Mouse (Mus musculus) CD8-positive naive resting alpha-beta T cell, adult 57 days (primary cell): ENCODE data around the gene Kcns1. TPM values are rescaled to one million over a fixed set of nuclear protein-coding genes. Genes with fewer than 3 reads are reported as not detected.

Experiments
- total RNA-seq: library from RNA; stranded (reverse); gene quantifications from one replicate; pipeline ENCODE4 v1.2.4, GENCODE M21; 2023

The Kcns1 gene
- not detected for total RNA-seq

DNA sequence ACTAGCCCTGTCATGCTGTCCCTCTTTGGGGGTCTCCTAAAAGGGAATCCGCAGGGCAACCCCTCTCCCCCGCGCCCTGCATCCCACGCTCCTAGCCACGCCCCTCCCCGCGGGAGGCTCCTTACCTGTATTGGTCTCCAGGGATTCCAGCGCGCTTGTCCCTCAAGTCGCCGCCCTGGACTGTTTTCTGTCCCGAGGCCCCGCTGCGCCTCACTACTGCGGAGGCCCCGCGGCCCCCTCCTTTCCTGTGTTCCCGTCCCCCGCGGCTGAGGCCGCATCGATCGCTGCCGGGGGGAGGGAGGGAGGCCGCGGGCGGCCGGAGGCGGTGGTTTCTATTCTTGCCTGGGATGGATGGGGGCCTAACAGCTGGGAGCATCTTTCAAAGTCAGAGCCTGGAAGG is at the start of gene Kcns1:
Gene Kcns1 (minus strand): TSS at position 212 of the 400 bp plus-strand sequence.

DNA sequence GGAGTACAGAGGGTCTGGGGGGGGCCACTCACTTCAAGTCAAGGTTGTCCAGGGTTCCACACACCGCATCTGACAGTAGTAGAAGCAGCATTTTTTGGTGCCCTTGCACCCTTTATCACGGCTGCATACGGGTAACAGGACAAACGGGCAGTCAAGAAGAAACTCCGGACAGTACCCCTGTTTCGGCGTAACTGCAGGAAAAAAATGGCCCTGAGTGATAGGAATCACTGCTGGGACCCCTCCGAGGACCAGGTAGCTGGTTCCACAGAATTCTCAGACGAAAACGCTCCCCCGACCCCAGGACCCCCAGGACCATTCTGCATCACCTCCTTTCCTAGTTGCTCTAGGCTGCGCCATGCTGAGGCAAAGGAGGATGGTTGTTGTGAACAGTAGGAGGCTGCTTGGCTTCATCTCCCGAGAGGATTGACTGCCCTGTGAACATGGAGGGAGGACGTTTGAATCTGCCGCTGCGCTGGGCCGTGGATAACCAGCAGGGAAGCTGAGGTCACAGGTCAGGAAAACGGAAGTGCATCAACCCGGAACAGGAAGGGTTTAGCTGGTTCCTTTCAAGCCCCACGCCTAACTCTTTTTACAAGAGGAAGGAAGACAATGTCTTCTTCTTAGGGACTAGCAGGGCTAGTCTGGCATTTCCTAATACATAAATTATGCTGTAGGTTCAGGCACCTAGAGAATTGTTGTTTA is 28.9 kb upstream of the Kcns1 start, which contains the start of gene Wfdc15a:
Gene Wfdc15a (minus strand): TSS at position 505 of the 702 bp plus-strand sequence.

GRCm38 (mm10) chr2:164190576-164190975 is 19.7 kb upstream of the Kcns1 start, which contains the start of gene Wfdc12:
Wfdc12 (minus strand) TSS chr2:164190608.

DNA sequence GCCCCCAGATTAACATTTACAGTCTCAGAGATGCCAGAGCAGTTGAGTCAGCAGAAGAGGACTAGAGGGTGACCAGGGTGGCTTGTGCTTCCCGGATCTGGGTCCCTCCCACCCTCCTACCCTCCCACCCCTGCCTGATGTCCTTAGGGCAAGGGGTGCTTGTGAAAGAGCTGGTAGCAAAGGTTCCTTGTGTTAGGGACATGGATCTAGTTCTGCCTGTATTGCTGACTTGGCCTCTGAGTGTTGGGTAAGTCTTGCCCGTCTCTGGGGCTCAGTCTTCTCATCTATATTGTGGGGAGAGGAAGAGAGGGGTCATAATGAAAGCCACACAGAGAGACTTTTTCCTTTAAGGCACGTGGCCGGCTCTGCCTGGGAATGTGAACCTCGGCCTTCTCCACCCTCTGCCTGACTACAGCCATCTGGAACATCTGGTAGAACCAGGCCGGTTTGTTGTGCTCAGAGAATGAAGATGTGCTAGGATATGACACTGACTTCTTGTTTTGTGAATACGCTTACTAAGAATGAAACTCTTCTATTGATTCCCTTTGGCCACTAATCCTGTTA is 11.9 kb upstream of the Kcns1 start, which contains the start of gene Wfdc5:
Gene Wfdc5 (minus strand): TSS at position 51 of the 564 bp plus-strand sequence.

Other genes starting within 250 kb of the Kcns1 start
- gene Ywhab, start 176.2 kb downstream of the Kcns1 start, total RNA-seq: 114 TPM
- 5.3 TPM for gene Pabpc1l, start 145.7 kb downstream of the Kcns1 start, total RNA-seq
- 287 TPM for gene Stk4, start 100.8 kb downstream of the Kcns1 start, total RNA-seq
- 71.6 TPM for gene Tomm34, start 99.9 kb downstream of the Kcns1 start, total RNA-seq
- gene Wfdc5, start 11.6 kb upstream of the Kcns1 start, total RNA-seq: not detected
- gene Wfdc12, start 19.5 kb upstream of the Kcns1 start, total RNA-seq: not detected
- not detected for gene Wfdc15a, start 29.0 kb upstream of the Kcns1 start, total RNA-seq
- not detected for gene Wfdc15b, start 50.5 kb upstream of the Kcns1 start, total RNA-seq
- gene Svs2, start 67.4 kb upstream of the Kcns1 start, total RNA-seq: not detected
- gene Svs3b, start 85.5 kb upstream of the Kcns1 start, total RNA-seq: not detected
- gene Svs4, start 107.3 kb upstream of the Kcns1 start, total RNA-seq: not detected
- not detected for gene Svs3a, start 118.2 kb upstream of the Kcns1 start, total RNA-seq
- gene Svs6, start 145.6 kb upstream of the Kcns1 start, total RNA-seq: not detected
- gene Svs5, start 161.6 kb upstream of the Kcns1 start, total RNA-seq: not detected
- gene Slpi, start 218.0 kb upstream of the Kcns1 start, total RNA-seq: 3.9 TPM
- gene Rbpjl, start 232.0 kb upstream of the Kcns1 start, total RNA-seq: not detected
- gene Matn4, start 234.0 kb upstream of the Kcns1 start, total RNA-seq: not detected